8 mouse cellular contexts compared by ENCODE assay signal in the genomic region with DNA sequence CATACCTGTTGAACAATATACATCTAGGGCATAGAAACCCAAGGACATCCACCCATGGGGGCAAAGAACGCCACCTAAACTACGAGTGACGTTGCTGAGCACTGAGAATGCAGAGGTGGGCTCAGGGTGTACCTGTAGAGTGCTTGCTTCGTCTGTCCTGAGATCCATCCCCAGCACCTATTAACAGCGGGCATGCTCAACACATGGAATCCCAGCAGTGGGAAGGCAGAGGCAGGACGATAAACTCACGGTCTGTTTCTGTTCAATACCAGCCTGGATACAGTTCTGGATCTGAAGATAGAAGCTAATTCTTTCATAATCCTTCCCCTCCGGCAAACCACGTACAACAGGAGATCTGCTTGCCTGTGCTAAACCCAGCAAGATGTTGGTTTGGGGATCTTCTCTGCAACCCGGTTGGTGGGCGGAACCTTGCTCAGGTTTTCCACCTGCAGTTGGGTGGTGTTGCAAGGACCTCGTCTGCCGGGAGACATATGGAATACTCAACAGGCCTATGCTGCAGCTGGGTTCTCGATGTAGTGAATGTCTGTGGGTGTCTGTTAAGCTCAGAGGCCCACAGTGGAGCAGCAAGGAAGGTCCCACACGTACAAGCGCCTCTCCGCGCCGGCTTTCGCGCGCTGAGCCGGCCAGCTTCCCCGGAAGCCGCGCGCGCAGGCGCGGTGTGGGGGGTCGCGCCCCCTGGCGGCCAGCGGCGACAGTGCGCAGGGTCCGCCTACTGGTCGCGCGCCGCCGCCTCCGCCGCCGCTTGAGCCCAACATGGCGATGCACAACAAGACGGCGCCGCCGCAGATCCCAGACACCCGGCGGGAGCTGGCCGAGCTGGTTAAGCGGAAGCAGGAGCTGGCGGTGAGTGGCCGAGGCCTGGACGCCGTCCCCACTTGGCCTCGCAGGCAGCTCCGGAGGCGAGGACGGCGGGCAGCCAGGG. TPM values are rescaled to one million over a fixed set of nuclear protein-coding genes. Genes with fewer than 3 reads are reported as not detected.
DNase-seq lines count a peak whose midpoint lies in the region; ATAC-seq and TF ChIP-seq lines count a peak whose summit lies in the region.

Gene Meaf6 (plus strand): TSS at position 732 of the 943 bp plus-strand sequence.

- 2% methylated on average over 62 of the region's 63 CpGs for WGBS in kidney, embryonic 14.5 days
- 4% methylated on average over 23 of the region's 63 CpGs for WGBS in limb, embryonic 14.5 days
- 1% methylated on average over 63 of the region's 63 CpGs for WGBS in midbrain, embryonic 16.5 days
- 2% methylated on average over 63 of the region's 63 CpGs for WGBS in spleen, adult 2 months

- peak within 1 kb of the TSS; percentile 83 for H3K27ac ChIP-seq in bone marrow macrophage, adult 2 months (ENCODE audit: insufficient read depth, low read depth, low read length)
- peak within 1 kb of the TSS; percentile 84 for H3K27ac ChIP-seq in embryonic fibroblast, embryonic 13.5 days (ENCODE audit: insufficient read depth, low read length)
- H3K27ac ChIP-seq in kidney, embryonic 14.5 days (ENCODE audit: low read depth, low read length), result peak within 1 kb of the TSS; percentile 96
- peak within 1 kb of the TSS; percentile 95 for H3K27ac ChIP-seq in limb, embryonic 14.5 days (replicated peaks; ENCODE audit: low read depth, low read length)
- peak within 1 kb of the TSS; percentile 99 for H3K27ac ChIP-seq in midbrain, embryonic 16.5 days (ENCODE audit: low read length)
- peak within 1 kb of the TSS; percentile 97 for H3K27ac ChIP-seq in spleen, adult 2 months (ENCODE audit: insufficient read depth, low read length)

- H3K36me3 ChIP-seq in kidney, embryonic 14.5 days (ENCODE audit: control insufficient read depth, insufficient read depth, low read length), result peaks cover 27% of the 10 kb centered on the region
- H3K36me3 ChIP-seq in limb, embryonic 14.5 days (ENCODE audit: control insufficient read depth, insufficient read depth, low read length), result peaks cover 23% of the 10 kb centered on the region
- peaks cover 3% of the 10 kb centered on the region; the same call in 1 of the 2 replicates for H3K36me3 ChIP-seq in midbrain, embryonic 16.5 days (ENCODE audit: control insufficient read depth, insufficient read depth, low read length)
- H3K36me3 ChIP-seq in spleen, adult 2 months (ENCODE audit: control insufficient read depth, insufficient read depth, low read length), result 0 out of 2 replicates have a peak, but pooled peaks cover 2% of the 10 kb centered on the region

- peak; percentile 91 for ATAC-seq in kidney, embryonic 14.5 days (ENCODE audit: low FRiP score, low TSS enrichment)
- peak; percentile 93 for ATAC-seq in limb, embryonic 14.5 days (ENCODE audit: low FRiP score, low read depth)
- ATAC-seq in midbrain, embryonic 16.5 days, result peak; percentile 87

- peak; percentile 97 to 99 for DNase-seq in B cell, adult 2 months
- DNase-seq in heart, adult 9 months (ENCODE audit: low spot score in 2 of 2), result peak; percentile 90 to 91
- DNase-seq in limb, embryonic 14.5 days (ENCODE audit: low spot score), result peak; percentile 85
- DNase-seq in spleen, adult 2 months (ENCODE audit: low read depth in 1 of 2, low spot score in 2 of 2), result peak; percentile 63 to 88

- H3K4me1 ChIP-seq in bone marrow macrophage, adult 2 months (ENCODE audit: control insufficient read depth, insufficient read depth, low read length), result peaks cover 2% of the 10 kb centered on the region
- H3K4me1 ChIP-seq in embryonic fibroblast, embryonic 13.5 days (ENCODE audit: control insufficient read depth, insufficient read depth, low read length), result no peaks in the 10 kb centered on the region
- 0 out of 2 replicates have a peak, but pooled peaks cover 10% of the 10 kb centered on the region for H3K4me1 ChIP-seq in kidney, embryonic 14.5 days (ENCODE audit: control insufficient read depth, insufficient read depth, low read length)
- peaks cover 10% of the 10 kb centered on the region for H3K4me1 ChIP-seq in limb, embryonic 14.5 days (ENCODE audit: control insufficient read depth, insufficient read depth, low read length)
- peaks cover 18% of the 10 kb centered on the region for H3K4me1 ChIP-seq in midbrain, embryonic 16.5 days (ENCODE audit: control insufficient read depth, insufficient read depth, low read length)
- H3K4me1 ChIP-seq in spleen, adult 2 months (ENCODE audit: control insufficient read depth, insufficient read depth, insufficient read length), result peaks cover 3% of the 10 kb centered on the region; the same call in 1 of the 2 replicates

- TF ChIP-seq POLR2A in bone marrow macrophage, adult 2 months (IDR thresholded peaks at IDR 0.05; ENCODE audit: borderline replicate concordance, low read depth, low read length), result no peak
- TF ChIP-seq POLR2A in embryonic fibroblast, embryonic 13.5 days (IDR thresholded peaks at IDR 0.05; ENCODE audit: low read depth, low read length), result peak; percentile 77
- TF ChIP-seq POLR2A in limb, embryonic 14.5 days (IDR thresholded peaks at IDR 0.05; ENCODE audit: borderline replicate concordance, extremely low read depth, insufficient read depth, insufficient read length), result 0 out of 2 replicates have a peak, but pooled peaks have one; percentile 44
- peak; percentile 55; the same call in 1 of the 2 replicates for TF ChIP-seq POLR2A in spleen, adult 2 months (IDR thresholded peaks at IDR 0.05; ENCODE audit: low read depth, low read length)

- no peaks in the 10 kb centered on the region for H3K27me3 ChIP-seq in kidney, embryonic 14.5 days (ENCODE audit: control insufficient read depth, insufficient read depth, low read length)
- H3K27me3 ChIP-seq in limb, embryonic 14.5 days (ENCODE audit: control insufficient read depth, insufficient read depth, low read length), result no peaks in the 10 kb centered on the region
- H3K27me3 ChIP-seq in midbrain, embryonic 16.5 days (ENCODE audit: control insufficient read depth, insufficient read depth, low read depth, low read length), result no peaks in the 10 kb centered on the region
- no peaks in the 10 kb centered on the region for H3K27me3 ChIP-seq in spleen, adult 2 months (ENCODE audit: control insufficient read depth, insufficient read depth, low read length)

- H3K4me2 ChIP-seq in kidney, embryonic 14.5 days (replicated peaks; ENCODE audit: low read depth, low read length), result peak within 1 kb of the TSS; percentile 89
- H3K4me2 ChIP-seq in limb, embryonic 14.5 days (replicated peaks; ENCODE audit: low read depth, low read length, severe bottlenecking), result peak within 1 kb of the TSS; percentile 83
- H3K4me2 ChIP-seq in midbrain, embryonic 16.5 days (ENCODE audit: low read length), result peak within 1 kb of the TSS; percentile 73

- no peaks in the 10 kb centered on the region for H3K9me3 ChIP-seq in kidney, embryonic 14.5 days (ENCODE audit: control insufficient read depth, low read length)
- no peaks in the 10 kb centered on the region for H3K9me3 ChIP-seq in limb, embryonic 14.5 days (ENCODE audit: control insufficient read depth, low read length)
- no peaks in the 10 kb centered on the region for H3K9me3 ChIP-seq in midbrain, embryonic 16.5 days (replicated peaks; ENCODE audit: control insufficient read depth, low read length, poor library complexity, severe bottlenecking)

- peak within 1 kb of the TSS; percentile 93 for H3K4me3 ChIP-seq in bone marrow macrophage, adult 2 months (ENCODE audit: insufficient read depth, low read length)
- H3K4me3 ChIP-seq in embryonic fibroblast, embryonic 13.5 days (ENCODE audit: insufficient read depth, low read length), result peak within 1 kb of the TSS; percentile 58
- H3K4me3 ChIP-seq in kidney, embryonic 14.5 days (ENCODE audit: low read length), result peak within 1 kb of the TSS; percentile 90
- peak within 1 kb of the TSS; percentile 87 for H3K4me3 ChIP-seq in limb, embryonic 14.5 days (replicated peaks; ENCODE audit: low read length)
- H3K4me3 ChIP-seq in midbrain, embryonic 16.5 days (ENCODE audit: low read depth, low read length), result peak within 1 kb of the TSS; percentile 86
- H3K4me3 ChIP-seq in spleen, adult 2 months (ENCODE audit: extremely low read depth, insufficient read depth, insufficient read length), result peak within 1 kb of the TSS; percentile 99

- peak within 1 kb of the TSS; percentile 91 for H3K9ac ChIP-seq in kidney, embryonic 14.5 days (ENCODE audit: low read depth, low read length)
- H3K9ac ChIP-seq in limb, embryonic 14.5 days (ENCODE audit: low read depth, low read length, severe bottlenecking), result peak within 1 kb of the TSS; percentile 86
- peak within 1 kb of the TSS; percentile 90 for H3K9ac ChIP-seq in midbrain, embryonic 16.5 days (ENCODE audit: low read depth, low read length)

- no peak for TF ChIP-seq CTCF in bone marrow macrophage, adult 2 months (IDR thresholded peaks at IDR 0.05; ENCODE audit: low read depth, low read length)
- peak; percentile 63 for TF ChIP-seq CTCF in embryonic fibroblast, embryonic 13.5 days (IDR thresholded peaks at IDR 0.05; ENCODE audit: borderline replicate concordance, insufficient read depth, low read length)
- TF ChIP-seq CTCF in spleen, adult 2 months (IDR thresholded peaks at IDR 0.05; ENCODE audit: extremely low read depth, insufficient read depth, insufficient read length, insufficient replicate concordance), result peak; percentile 93

RNA-seq across cellular contexts. Expression of gene Meaf6, which starts in this region (rescaled TPM):
- polyA plus RNA-seq in bone marrow macrophage, adult 2 months (2012; ENCODE audit: insufficient read depth, insufficient read length, missing spikeins), result 32.4 and 36.6 TPM in 2 replicates
- polyA plus RNA-seq in embryonic fibroblast, embryonic 13.5 days (2011; ENCODE audit: insufficient read length, low read depth, missing spikeins), result 21.8 and 35.7 TPM in 2 replicates
- 64.3 and 72.1 TPM in 2 replicates for polyA plus RNA-seq in kidney, embryonic 14.5 days (2014; fragmentation: Nextera tagmentation; extraction: Ambion mirVana)
- polyA plus RNA-seq in limb, embryonic 14.5 days (2012; rRNA removed), result 71.7 and 74.5 TPM in 2 replicates
- polyA plus RNA-seq in limb, embryonic 14.5 days (2014; fragmentation: Nextera tagmentation; extraction: Ambion mirVana), result 60.1 and 64.3 TPM in 2 replicates
- 181 and 186 TPM in 2 replicates for polyA plus RNA-seq in midbrain, embryonic 16.5 days (2015; fragmentation: Nextera tagmentation; extraction: Ambion mirVana)
- 11.3 and 12.7 TPM in 2 replicates for polyA plus RNA-seq in spleen, adult 2 months (2012; rRNA removed)

Comparison
In these comparisons a context has a peak if more than half of its experiments do, and no peak if none do; other contexts are left out.
1. Peak in every context shown above with its lines: DNase-seq, ATAC-seq, H3K4me3 ChIP-seq and H3K27ac ChIP-seq.